Mouse (Mus musculus) liver, adult 2 months (tissue): ENCODE results near the gene Polq. TPM values are rescaled to one million over a fixed set of nuclear protein-coding genes. Genes with fewer than 3 reads are reported as not detected.

ENCODE experiments used
- DNase-seq: peaks from one replicate; pipeline ENCODE4 v3.0.0-alpha.2; 2011; ENCODE audit warnings: low read depth, low spot score; ENCODE audit errors: extremely low read depth
- H3K27ac ChIP-seq: fragments of 200-500 bp; replicated peaks from 2 replicates; pipeline ENCODE4 v1.5.1; 2012; ENCODE audit warnings: low read depth, mild to moderate bottlenecking, control low read depth, inconsistent platforms, low read length; ENCODE audit not compliant: insufficient read depth
- H3K27me3 ChIP-seq: fragments of 200-500 bp; 2 replicates; pipeline ENCODE4 v1.6.1; 2012; ENCODE audit warnings: mild to moderate bottlenecking, moderate library complexity, low read length, inconsistent platforms; ENCODE audit not compliant: control insufficient read depth, insufficient read depth
- H3K36me3 ChIP-seq: fragments of 200-500 bp; 2 replicates; pipeline ENCODE4 v1.6.1; 2012; ENCODE audit warnings: low read length, inconsistent platforms; ENCODE audit not compliant: control insufficient read depth, insufficient read depth
- H3K4me1 ChIP-seq: fragments of 200-500 bp; 2 replicates; pipeline ENCODE4 v1.6.1; 2011; ENCODE audit warnings: low read length; ENCODE audit not compliant: control insufficient read depth, insufficient read depth
- H3K4me3 ChIP-seq: fragments of 200-500 bp; 2 replicates; pipeline ENCODE4 v1.5.1; 2011; ENCODE audit warnings: low read depth, mild to moderate bottlenecking, control low read depth, low read length, moderate library complexity; ENCODE audit not compliant: insufficient read depth
- H3K79me2 ChIP-seq: fragments of 200-500 bp; 2 replicates; pipeline ENCODE4 v1.6.1; 2012; ENCODE audit warnings: inconsistent platforms, mild to moderate bottlenecking, low read length, moderate library complexity; ENCODE audit not compliant: control insufficient read depth, insufficient read depth
- H3K9ac ChIP-seq: fragments of 200-500 bp; 2 replicates; pipeline ENCODE4 v1.6.1; 2012; ENCODE audit warnings: low read depth, mild to moderate bottlenecking, control low read depth, inconsistent platforms, low read length
- CTCF ChIP-seq: fragments of 200-500 bp; IDR thresholded peaks from 2 replicates; pipeline ENCODE4 v1.5.1; 2011; ENCODE audit warnings: low read depth, low read length, control low read depth
- POLR2A ChIP-seq: fragments of 200-500 bp; IDR thresholded peaks from 2 replicates; pipeline ENCODE4 v1.6.1; 2011; ENCODE audit warnings: low read length, control low read depth; ENCODE audit not compliant: insufficient read depth; ENCODE audit errors: extremely low read depth
- WGBS: fragments of 180-500 bp; shearing (Covaris S2); methylation state at CpG from one replicate; pipeline ENCODE4 v1.1.7; 2018; 5-methylcytosine and 5-hydroxymethylcytosine counted together
- polyA plus RNA-seq: library from polyadenylated mRNA; depleted of rRNA; stranded (reverse); fragments of >200 nt; gene quantifications from 2 replicates; pipeline ENCODE4 v1.2.3, GENCODE M21; 2012
- total RNA-seq: library from RNA; depleted of rRNA; stranded (reverse); fragments of >200 nt; gene quantifications from 2 replicates; pipeline ENCODE4 v1.2.3, GENCODE M21; 2014

The Polq gene
- total and polyA plus RNA-seq, 2 experiments: 0.02 to 0.18 TPM

DNA sequence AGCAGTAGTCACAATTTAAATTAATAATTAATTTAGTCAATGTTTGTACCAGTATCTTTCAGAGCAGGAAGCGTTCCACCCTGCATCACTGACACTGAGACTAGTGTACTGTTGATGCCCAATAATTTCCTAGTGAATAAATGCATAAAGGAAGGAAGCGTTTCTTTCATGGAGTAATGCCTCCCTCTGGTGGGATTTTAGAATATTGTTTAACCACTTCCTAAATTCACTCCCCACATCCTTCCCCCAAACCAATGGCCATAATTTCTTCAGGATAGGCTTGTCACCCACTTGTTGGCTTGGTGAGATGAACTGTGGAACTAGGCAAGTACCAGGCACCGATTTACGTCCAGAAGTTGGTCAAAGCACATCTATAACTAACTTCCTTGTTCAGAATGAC is 1.2 kb upstream of the Polq start:
- H3K27ac ChIP-seq: no peak overlapping the region

GRCm38 (mm10) chr16:37011922-37012289 is 320 bp downstream of the Polq start:
- no peak for DNase-seq
- Histone ChIP-seq H3K27me3 (no peaks in the 10 kb centered on the region), H3K27ac (no peak overlapping the region), H3K36me3 (no peaks in the 10 kb centered on the region), H3K9ac (0 out of 2 replicates have a peak overlapping the region, but pooled peaks have one; percentile 16), H3K4me1 (peaks cover 2% of the 10 kb centered on the region), H3K4me3 (peak overlapping the region; percentile 69), H3K79me2 (no peaks in the 10 kb centered on the region)
- no peak for TF ChIP-seq POLR2A
- TF ChIP-seq CTCF: no peak
- under 1% methylated on average over 26 of the region's 26 CpGs for WGBS

More for the DNA sequence above, 1.2 kb upstream of the Polq start:
- Histone ChIP-seq H3K79me2 (no peaks in the 10 kb centered on the region), H3K9ac (no peak overlapping the region), H3K27me3 (no peaks in the 10 kb centered on the region), H3K36me3 (no peaks in the 10 kb centered on the region), H3K4me3 (no peak overlapping the region), H3K4me1 (peaks cover 2% of the 10 kb centered on the region)
- DNase-seq: peak; percentile 65
- WGBS: 49% methylated on average over 4 of the region's 4 CpGs
- TF ChIP-seq POLR2A (no peak), CTCF (peak; percentile 62)

GRCm38 (mm10) chr16:37012336-37012735 is 750 bp downstream of the Polq start:
- no peak for DNase-seq
- H3K9ac ChIP-seq: no peak overlapping the region

GRCm38 (mm10) chr16:37027581-37027980 is 16.0 kb downstream of the Polq start:
- H3K27me3 ChIP-seq: no peaks in the 10 kb centered on the region
- no peak overlapping the region for H3K4me3 ChIP-seq
- no peak overlapping the region for H3K27ac ChIP-seq
- H3K4me1 ChIP-seq: no peaks in the 10 kb centered on the region
- no peak for DNase-seq
- WGBS: 64% methylated on average over 3 of the region's 3 CpGs
- TF ChIP-seq CTCF (no peak), POLR2A (no peak)
- no peak overlapping the region for H3K9ac ChIP-seq
- no peaks in the 10 kb centered on the region for H3K36me3 ChIP-seq
- no peaks in the 10 kb centered on the region for H3K79me2 ChIP-seq

More at GRCm38 (mm10) chr16:37012336-37012735, 750 bp downstream of the Polq start:
- TF ChIP-seq CTCF (no peak), POLR2A (no peak)
- Histone ChIP-seq H3K79me2 (no peaks in the 10 kb centered on the region), H3K27ac (no peak overlapping the region), H3K4me1 (peaks cover 2% of the 10 kb centered on the region), H3K27me3 (no peaks in the 10 kb centered on the region), H3K4me3 (no peak overlapping the region), H3K36me3 (no peaks in the 10 kb centered on the region)
- WGBS: 20% methylated on average over 5 of the region's 5 CpGs

- DNase-seq: no peak
- no peak overlapping the region for H3K4me3 ChIP-seq
- no peak overlapping the region for H3K9ac ChIP-seq
- no peak overlapping the region for H3K27ac ChIP-seq
- H3K36me3 ChIP-seq: no peaks in the 10 kb centered on the region
- no peaks in the 10 kb centered on the region for H3K79me2 ChIP-seq
- no peaks in the 10 kb centered on the region for H3K27me3 ChIP-seq
- 81% methylated on average over 3 of the region's 3 CpGs for WGBS
- H3K4me1 ChIP-seq: no peaks in the 10 kb centered on the region
- no peak for TF ChIP-seq CTCF
- no peak for TF ChIP-seq POLR2A
These were observed 20.4 kb downstream of the Polq start for GRCm38 (mm10) chr16:37031996-37032395.

GRCm38 (mm10) chr16:37034751-37035150 is 23.2 kb downstream of the Polq start:
- TF ChIP-seq POLR2A (no peak), CTCF (no peak)
- no peak for DNase-seq
- no peak overlapping the region for H3K4me3 ChIP-seq
- no peaks in the 10 kb centered on the region for H3K79me2 ChIP-seq
- no peaks in the 10 kb centered on the region for H3K36me3 ChIP-seq
- H3K4me1 ChIP-seq: no peaks in the 10 kb centered on the region
- H3K27ac ChIP-seq: no peak overlapping the region
- no peak overlapping the region for H3K9ac ChIP-seq
- H3K27me3 ChIP-seq: no peaks in the 10 kb centered on the region
- 97% methylated on average over 8 of the region's 8 CpGs for WGBS
